Mouse (Mus musculus) erythroblast, embryonic 14.5 days (primary cell): Measurements from ENCODE around the gene Slc4a8. TPM values are rescaled to one million over a fixed set of nuclear protein-coding genes. Genes with fewer than 3 reads are reported as not detected.

ENCODE experiments used
- H3K27me3 ChIP-seq: 2 replicates; pipeline ENCODE4 v1.6.1; 2012; ENCODE audit warnings: inconsistent platforms; ENCODE audit not compliant: control insufficient read depth
- H3K36me3 ChIP-seq: 2 replicates; pipeline ENCODE4 v1.6.1; 2012; ENCODE audit warnings: mild to moderate bottlenecking, inconsistent platforms; ENCODE audit not compliant: control insufficient read depth
- H3K4me1 ChIP-seq: 2 replicates; pipeline ENCODE4 v1.6.1; 2012; ENCODE audit warnings: inconsistent platforms; ENCODE audit not compliant: control insufficient read depth
- H3K4me3 ChIP-seq: replicated peaks from 2 replicates; pipeline ENCODE3; 2012; ENCODE audit warnings: moderate library complexity, mild to moderate bottlenecking, inconsistent platforms
- H3K9me3 ChIP-seq: 2 replicates; pipeline ENCODE4 v1.6.1; 2012; ENCODE audit warnings: low read length, inconsistent platforms, mixed read lengths; ENCODE audit not compliant: control insufficient read depth
- GATA1 ChIP-seq: IDR thresholded peaks from 2 replicates; pipeline ENCODE4 v1.6.1; 2012; ENCODE audit warnings: low read length, inconsistent platforms, mixed read lengths
- TAL1 ChIP-seq: IDR thresholded peaks from 3 replicates; pipeline ENCODE4 v1.6.1; 2012; ENCODE audit warnings: low read length, inconsistent platforms, mixed read lengths
- polyA plus RNA-seq: library from polyadenylated mRNA; stranded (reverse); fragments of >175 nt; gene quantifications from 2 replicates; pipeline ENCODE4 v1.2.3, GENCODE M21; 2012

Gene Slc4a8
- polyA plus RNA-seq, 1 experiment: 0.09 TPM

DNA sequence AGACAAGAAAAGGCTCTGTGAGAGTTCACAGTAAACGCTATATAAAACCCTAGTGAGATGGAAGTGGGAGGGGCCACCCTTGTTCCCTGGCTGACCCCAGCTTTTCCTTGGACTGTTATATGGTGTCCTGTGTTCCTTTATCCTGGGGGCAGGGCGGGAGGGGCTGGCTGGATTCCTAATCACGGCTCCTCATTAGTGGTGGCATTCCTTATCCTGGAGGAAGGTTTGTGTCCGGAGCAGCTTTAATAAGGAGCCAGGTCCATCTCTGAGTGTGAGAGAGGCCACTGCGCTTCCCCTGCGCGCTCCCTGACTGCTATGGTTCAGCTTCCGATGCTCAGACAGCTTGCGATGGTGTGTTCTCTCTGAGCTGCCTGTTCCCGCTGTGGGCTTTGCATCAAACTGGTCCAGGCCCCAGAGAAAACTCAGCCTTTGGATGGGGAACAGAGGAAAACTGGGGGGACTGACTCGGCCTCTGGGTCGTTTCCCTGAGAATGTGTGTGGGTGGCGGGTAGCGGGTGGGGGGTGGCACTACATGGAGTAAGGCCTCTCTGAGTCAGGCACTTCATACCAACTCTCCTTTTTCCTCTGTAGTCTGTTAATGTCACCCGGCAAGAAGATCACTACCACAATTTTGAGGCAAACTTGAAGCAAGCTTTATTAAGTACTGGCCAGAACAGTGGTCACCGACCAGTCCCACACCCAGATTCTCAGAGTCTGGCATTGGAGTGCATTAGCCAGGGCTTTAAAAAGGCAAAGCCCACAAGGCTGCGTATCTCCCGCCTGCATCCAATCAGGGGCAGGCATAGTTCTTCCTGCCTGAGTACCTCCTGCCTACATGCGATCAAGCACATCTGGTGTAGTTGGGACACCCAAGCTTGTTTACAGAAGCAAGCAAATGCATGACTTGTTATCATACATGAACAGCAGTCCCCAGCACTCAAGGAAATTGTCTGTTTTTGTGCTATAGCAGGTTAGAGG lies 13.9 kb downstream of the Slc4a8 start:
- no peaks in the 10 kb centered on the region for H3K27me3 ChIP-seq
- no peak overlapping the region for H3K4me3 ChIP-seq
- TF ChIP-seq TAL1: no peak
- no peak for TF ChIP-seq GATA1
- peaks cover 6% of the 10 kb centered on the region; the same call in 1 of the 2 replicates for H3K9me3 ChIP-seq
- H3K36me3 ChIP-seq: no peaks in the 10 kb centered on the region
- H3K4me1 ChIP-seq: no peaks in the 10 kb centered on the region

DNA sequence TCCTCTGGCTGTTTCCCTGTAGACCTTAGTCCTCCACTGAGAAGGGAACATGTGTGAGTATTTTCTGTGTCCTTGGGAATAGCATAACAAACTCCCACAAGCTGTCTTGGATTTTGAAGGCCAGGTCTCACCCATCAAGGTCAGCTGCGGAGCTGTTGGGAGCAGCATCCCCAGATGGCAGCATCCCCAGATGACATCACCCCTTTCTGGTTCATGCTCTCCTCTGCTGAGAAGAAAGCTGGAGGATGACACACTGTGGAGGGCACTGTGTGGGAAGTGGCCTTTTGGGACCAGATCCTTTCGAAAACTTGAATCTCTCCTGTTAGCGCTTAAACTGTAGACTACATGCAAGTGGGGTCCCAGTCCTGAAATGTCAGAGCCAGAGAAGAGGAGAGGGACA lies 14.9 kb downstream of the Slc4a8 start:
- no peaks in the 10 kb centered on the region; the same call in 1 of the 2 replicates for H3K9me3 ChIP-seq
- no peaks in the 10 kb centered on the region for H3K36me3 ChIP-seq
- H3K4me3 ChIP-seq: no peak overlapping the region
- H3K4me1 ChIP-seq: no peaks in the 10 kb centered on the region
- TF ChIP-seq GATA1 (no peak), TAL1 (no peak)
- H3K27me3 ChIP-seq: no peaks in the 10 kb centered on the region

DNA sequence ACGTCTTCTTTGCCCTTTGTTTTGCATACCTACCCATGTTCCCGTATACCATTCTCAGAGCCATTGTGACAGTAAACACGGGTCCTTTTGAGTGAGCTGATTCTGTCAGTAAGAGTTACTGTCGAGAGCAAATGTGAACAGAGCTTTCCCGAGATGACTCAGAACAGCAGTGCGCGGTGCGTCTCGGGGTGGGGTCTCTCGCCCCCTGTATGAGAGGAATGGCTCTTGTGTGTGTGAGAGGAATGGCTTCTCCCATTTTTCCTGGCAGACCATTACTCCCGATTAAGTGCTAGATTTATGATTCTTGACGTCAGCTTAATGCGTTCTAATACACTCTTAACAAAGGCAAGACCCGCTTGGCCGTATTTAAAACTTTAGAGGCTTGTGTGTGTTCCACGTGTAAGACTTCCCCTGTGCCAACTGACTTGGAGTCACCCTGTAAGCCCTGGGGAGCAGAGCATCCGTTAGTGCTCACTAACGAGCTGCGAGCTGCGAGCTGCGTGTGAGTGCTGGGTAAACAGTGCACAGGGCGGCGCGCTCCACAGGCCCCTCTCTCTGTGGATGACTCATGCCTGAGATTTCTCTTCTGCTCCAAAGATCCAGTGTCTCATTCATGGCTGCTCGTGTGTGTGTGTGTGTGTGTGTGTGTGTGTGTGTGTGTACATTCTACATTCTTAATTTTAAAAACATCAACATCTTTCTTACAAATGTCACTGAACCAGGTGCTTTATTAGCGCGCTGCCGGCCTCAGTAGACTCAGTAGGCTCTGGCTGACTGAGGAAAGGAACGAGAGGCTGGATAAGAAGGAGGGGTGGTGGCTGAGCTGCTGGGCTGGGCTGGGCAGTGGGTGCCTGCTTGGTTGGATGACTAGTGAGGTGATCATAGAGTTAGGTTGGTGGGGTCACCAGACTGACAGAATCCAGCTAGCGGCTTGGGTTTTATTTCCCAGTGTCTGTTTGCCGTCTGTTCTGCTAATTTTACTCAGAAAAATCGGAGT lies 15.8 kb downstream of the Slc4a8 start:
- TF ChIP-seq TAL1: no peak
- TF ChIP-seq GATA1: no peak
- no peaks in the 10 kb centered on the region; the same call in 1 of the 2 replicates for H3K9me3 ChIP-seq
- H3K36me3 ChIP-seq: no peaks in the 10 kb centered on the region
- no peaks in the 10 kb centered on the region for H3K27me3 ChIP-seq
- H3K4me1 ChIP-seq: no peaks in the 10 kb centered on the region
- no peak overlapping the region for H3K4me3 ChIP-seq

DNA sequence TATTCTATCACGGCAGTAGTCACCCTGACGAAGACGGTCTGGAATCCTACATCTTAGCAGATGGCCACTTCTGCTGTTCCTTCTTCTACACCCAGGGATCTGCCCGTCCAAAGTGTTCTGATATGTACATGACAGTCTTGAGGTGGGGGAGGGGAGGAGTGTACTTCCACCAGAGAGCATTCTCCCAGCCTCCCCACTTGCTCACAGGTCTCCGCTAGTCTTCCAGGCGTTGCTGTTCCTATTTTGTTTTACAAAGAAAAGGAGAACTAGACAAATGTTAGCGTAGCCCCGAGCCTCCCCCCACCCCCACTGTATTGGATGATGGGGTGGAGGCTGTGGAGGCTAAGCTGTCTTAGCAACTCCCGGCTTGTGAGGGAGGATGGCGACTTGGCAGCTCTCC lies 18.3 kb downstream of the Slc4a8 start:
- no peak for TF ChIP-seq GATA1
- TF ChIP-seq TAL1: no peak
- Histone ChIP-seq H3K4me1 (no peaks in the 10 kb centered on the region), H3K4me3 (no peak overlapping the region), H3K36me3 (no peaks in the 10 kb centered on the region), H3K9me3 (peaks cover 5% of the 10 kb centered on the region; the same call in 1 of the 2 replicates), H3K27me3 (no peaks in the 10 kb centered on the region)

DNA sequence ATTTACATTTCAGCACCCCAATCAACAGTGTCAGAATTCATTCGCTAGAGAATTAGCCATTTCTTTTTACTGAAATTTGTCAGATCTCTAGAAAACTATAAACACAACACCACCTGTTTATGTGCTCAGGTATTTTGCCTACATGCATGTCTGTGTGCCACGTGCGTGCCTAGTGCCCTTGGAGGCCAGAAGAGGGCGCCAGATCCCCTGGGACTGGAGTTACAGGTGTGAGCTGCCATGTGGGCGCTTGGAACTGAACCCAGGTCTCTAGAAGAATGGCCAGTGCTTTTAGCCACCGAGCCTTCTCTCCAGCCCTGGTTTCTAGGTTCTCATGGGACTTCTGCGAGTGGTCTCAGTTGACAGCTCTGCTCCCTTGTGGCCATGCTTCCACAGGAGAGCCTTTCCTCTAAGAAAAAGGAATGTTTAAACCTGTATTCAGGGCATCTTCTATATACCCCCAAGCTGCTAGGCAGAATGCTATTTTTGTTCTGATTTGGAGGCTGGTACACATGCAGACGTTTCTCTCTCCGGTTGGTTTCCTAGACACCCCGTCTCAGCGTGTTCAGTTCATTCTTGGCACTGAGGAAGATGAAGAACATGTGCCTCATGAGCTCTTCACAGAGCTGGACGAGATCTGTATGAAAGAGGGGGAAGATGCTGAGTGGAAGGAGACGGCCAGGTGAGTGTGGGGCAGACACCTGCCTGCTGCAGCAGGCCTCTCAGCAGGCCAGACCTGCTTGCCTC lies 21.9 kb downstream of the Slc4a8 start:
- TF ChIP-seq GATA1: no peak
- no peak for TF ChIP-seq TAL1
- no peaks in the 10 kb centered on the region for H3K4me1 ChIP-seq
- no peak overlapping the region for H3K4me3 ChIP-seq
- H3K9me3 ChIP-seq: peaks cover 5% of the 10 kb centered on the region; the same call in 1 of the 2 replicates
- no peaks in the 10 kb centered on the region for H3K36me3 ChIP-seq
- no peaks in the 10 kb centered on the region for H3K27me3 ChIP-seq

DNA sequence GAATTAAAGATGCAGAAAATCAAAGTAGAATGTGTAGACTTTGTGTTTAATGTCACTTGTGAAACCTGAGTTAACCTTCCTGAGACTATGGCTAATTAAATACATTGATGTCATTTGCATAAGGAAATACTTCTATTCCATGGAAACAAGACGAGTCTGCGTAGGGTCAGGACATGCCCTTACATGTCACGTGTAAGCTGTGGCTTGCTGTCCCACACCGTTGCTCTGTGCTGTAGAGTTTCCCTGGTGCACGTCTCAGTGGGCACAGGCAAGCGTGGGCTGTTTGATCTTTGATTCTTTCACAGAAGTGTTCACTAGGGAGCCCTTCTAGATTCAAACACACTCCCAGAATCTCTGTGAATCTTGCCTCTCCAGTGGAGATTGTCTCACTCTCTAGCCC lies 28.7 kb downstream of the Slc4a8 start:
- Histone ChIP-seq H3K4me1 (no peaks in the 10 kb centered on the region), H3K27me3 (no peaks in the 10 kb centered on the region), H3K9me3 (no peaks in the 10 kb centered on the region), H3K4me3 (no peak overlapping the region), H3K36me3 (no peaks in the 10 kb centered on the region)
- TF ChIP-seq GATA1 (no peak), TAL1 (no peak)

DNA sequence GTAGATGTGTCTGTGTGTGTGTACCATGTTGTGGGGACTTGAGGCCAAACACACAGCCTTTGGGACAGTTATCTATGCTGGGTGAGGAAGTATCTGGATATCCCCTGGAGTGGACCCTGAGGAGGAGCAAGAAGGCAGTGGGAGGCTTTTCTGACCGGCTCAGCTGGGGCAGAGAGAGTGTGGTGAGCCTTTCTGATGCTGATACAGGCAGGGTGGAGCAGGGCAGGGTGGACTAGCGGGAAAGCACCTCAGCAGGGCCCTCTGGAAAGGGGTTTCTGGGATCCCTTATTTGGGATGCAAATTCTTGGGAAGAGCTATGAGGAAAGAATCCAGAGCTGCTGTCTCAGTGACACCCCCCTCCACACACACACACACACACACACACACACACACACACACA lies 30.8 kb downstream of the Slc4a8 start:
- no peaks in the 10 kb centered on the region for H3K36me3 ChIP-seq
- no peaks in the 10 kb centered on the region for H3K4me1 ChIP-seq
- H3K4me3 ChIP-seq: no peak overlapping the region
- TF ChIP-seq GATA1 (no peak), TAL1 (no peak)
- H3K27me3 ChIP-seq: no peaks in the 10 kb centered on the region
- H3K9me3 ChIP-seq: no peaks in the 10 kb centered on the region

DNA sequence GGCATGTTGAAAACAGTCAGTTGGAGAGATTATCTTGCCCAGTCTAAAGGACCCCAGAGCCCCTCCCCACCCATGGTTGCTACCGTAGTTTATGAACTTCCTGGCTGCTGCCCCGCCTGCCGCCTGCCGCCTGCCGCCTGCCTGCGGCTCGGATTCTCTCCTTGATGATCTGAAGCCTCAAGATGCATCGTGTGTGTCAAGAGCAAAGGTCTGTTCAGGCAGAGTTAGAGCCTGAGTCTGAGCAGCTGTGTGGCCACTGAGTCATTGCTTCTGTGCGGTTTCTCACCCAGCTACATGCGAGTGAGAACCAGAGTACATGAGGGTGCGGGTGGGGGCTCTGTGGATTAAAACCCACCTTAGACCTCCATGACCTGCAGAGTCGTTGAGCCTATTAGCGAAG lies 39.4 kb downstream of the Slc4a8 start:
- no peaks in the 10 kb centered on the region for H3K4me1 ChIP-seq
- no peaks in the 10 kb centered on the region for H3K27me3 ChIP-seq
- no peak for TF ChIP-seq GATA1
- TF ChIP-seq TAL1: no peak
- H3K4me3 ChIP-seq: no peak overlapping the region
- H3K9me3 ChIP-seq: no peaks in the 10 kb centered on the region
- no peaks in the 10 kb centered on the region for H3K36me3 ChIP-seq
